Mouse (Mus musculus) neural tube, embryonic 14.5 days (tissue): ENCODE data around the gene Atp8b4. TPM values are rescaled to one million over a fixed set of nuclear protein-coding genes. Genes with fewer than 3 reads are reported as not detected.

Source experiments
- ATAC-seq: fragments of 200-750 bp; cut with Nextera tagmentation; 2 replicates; pipeline ENCODE4 v1.8.0; 2017; ENCODE audit warnings: low read depth, mild to moderate bottlenecking, moderate TSS enrichment, moderate library complexity
- H3K27ac ChIP-seq: fragments of 300-500 bp; sonication (generic); 2 replicates; pipeline ENCODE4 v1.5.1; 2014; ENCODE audit warnings: low read depth, mild to moderate bottlenecking, control low read depth, low read length, moderate library complexity, mixed read lengths
- H3K27me3 ChIP-seq: fragments of 300-500 bp; sonication (generic); 2 replicates; pipeline ENCODE4 v1.6.1; 2014; ENCODE audit warnings: low read length; ENCODE audit not compliant: control insufficient read depth, insufficient read depth
- H3K36me3 ChIP-seq: fragments of 300-500 bp; sonication (generic); 2 replicates; pipeline ENCODE4 v1.6.1; 2014; ENCODE audit warnings: low read length, mixed read lengths; ENCODE audit not compliant: control insufficient read depth, insufficient read depth
- H3K4me1 ChIP-seq: fragments of 300-500 bp; sonication (generic); 2 replicates; pipeline ENCODE4 v1.6.1; 2014; ENCODE audit warnings: low read length; ENCODE audit not compliant: control insufficient read depth, insufficient read depth
- H3K4me2 ChIP-seq: fragments of 300-500 bp; sonication (generic); 2 replicates; pipeline ENCODE4 v1.6.1; 2014; ENCODE audit warnings: mild to moderate bottlenecking, low read depth, low read length, control low read depth
- H3K4me3 ChIP-seq: fragments of 300-500 bp; sonication (generic); 2 replicates; pipeline ENCODE4 v1.5.1; 2014; ENCODE audit warnings: low read depth, low read length, control low read depth, mixed read lengths
- H3K9ac ChIP-seq: fragments of 300-500 bp; sonication (generic); replicated peaks from 2 replicates; pipeline ENCODE4 v1.6.1; 2014; ENCODE audit warnings: low read depth, mild to moderate bottlenecking, control low read depth, low read length, mixed read lengths
- H3K9me3 ChIP-seq: fragments of 300-500 bp; sonication (generic); 2 replicates; pipeline ENCODE4 v1.6.1; 2016; ENCODE audit warnings: low read length; ENCODE audit not compliant: control insufficient read depth
- whole genome bisulfite sequencing: fragments of 180-500 bp; shearing (Covaris S2); extraction: QIAGEN DNeasy Blood & Tissue Kit; methylation state at CpG from one replicate; pipeline ENCODE4 v1.1.7; 2014; 5-methylcytosine and 5-hydroxymethylcytosine counted together
- polyA plus RNA-seq: library from polyadenylated mRNA; unstranded; fragments of >200 nt; fragmentation: Nextera tagmentation; extraction: Ambion mirVana; gene quantifications from 2 replicates; pipeline ENCODE4 v1.2.1, GENCODE M21; 2014

Atp8b4 gene
- polyA plus RNA-seq, 1 experiment from 2014 or later: 0.03 TPM

- H3K36me3 ChIP-seq: no peaks in the 10 kb centered on the region
- H3K27me3 ChIP-seq: no peaks in the 10 kb centered on the region
- no peak for ATAC-seq
- no peaks in the 10 kb centered on the region for H3K4me1 ChIP-seq
- no peak overlapping the region for H3K9ac ChIP-seq
- H3K9me3 ChIP-seq: no peaks in the 10 kb centered on the region
- no peak overlapping the region for H3K4me3 ChIP-seq
- no peak overlapping the region for H3K27ac ChIP-seq
- H3K4me2 ChIP-seq: no peak overlapping the region
- WGBS: 44% methylated on average over 1 of the region's 1 CpGs
Measured at GRCm38 (mm10) chr2:126311056-126311455, 189.4 kb downstream of the Atp8b4 start.

GRCm38 (mm10) chr2:126309994-126310393, 190.5 kb downstream of the Atp8b4 start:
- Histone ChIP-seq H3K27me3 (no peaks in the 10 kb centered on the region), H3K27ac (no peak overlapping the region), H3K4me1 (no peaks in the 10 kb centered on the region), H3K4me2 (no peak overlapping the region), H3K36me3 (no peaks in the 10 kb centered on the region), H3K4me3 (no peak overlapping the region), H3K9ac (no peak overlapping the region), H3K9me3 (no peaks in the 10 kb centered on the region)
- 83% methylated on average over 4 of the region's 4 CpGs for WGBS
- ATAC-seq: no peak

GRCm38 (mm10) chr2:126304621-126305020, 195.9 kb downstream of the Atp8b4 start:
- no peaks in the 10 kb centered on the region for H3K9me3 ChIP-seq
- no peak overlapping the region for H3K4me3 ChIP-seq
- ATAC-seq: no peak
- 85% methylated on average over 5 of the region's 5 CpGs for WGBS
- no peak overlapping the region for H3K9ac ChIP-seq
- no peaks in the 10 kb centered on the region for H3K27me3 ChIP-seq
- H3K4me1 ChIP-seq: no peaks in the 10 kb centered on the region
- H3K27ac ChIP-seq: no peak overlapping the region
- no peak overlapping the region for H3K4me2 ChIP-seq
- no peaks in the 10 kb centered on the region for H3K36me3 ChIP-seq

GRCm38 (mm10) chr2:126303226-126303625, 197.2 kb downstream of the Atp8b4 start:
- H3K27ac ChIP-seq: no peak overlapping the region
- H3K4me1 ChIP-seq: no peaks in the 10 kb centered on the region
- H3K4me2 ChIP-seq: no peak overlapping the region
- ATAC-seq: no peak
- H3K27me3 ChIP-seq: no peaks in the 10 kb centered on the region
- no peak overlapping the region for H3K4me3 ChIP-seq
- no peak overlapping the region for H3K9ac ChIP-seq
- WGBS: 45% methylated on average over 3 of the region's 3 CpGs
- H3K9me3 ChIP-seq: no peaks in the 10 kb centered on the region
- H3K36me3 ChIP-seq: no peaks in the 10 kb centered on the region

- Histone ChIP-seq H3K9ac (no peak overlapping the region), H3K4me2 (no peak overlapping the region), H3K4me1 (no peaks in the 10 kb centered on the region), H3K36me3 (no peaks in the 10 kb centered on the region), H3K4me3 (no peak overlapping the region), H3K27me3 (no peaks in the 10 kb centered on the region), H3K27ac (no peak overlapping the region), H3K9me3 (no peaks in the 10 kb centered on the region)
- ATAC-seq: no peak
- WGBS: 66% methylated on average over 3 of the region's 3 CpGs
Measured at GRCm38 (mm10) chr2:126302381-126302780, 198.1 kb downstream of the Atp8b4 start.

GRCm38 (mm10) chr2:126290702-126291101, 209.8 kb downstream of the Atp8b4 start:
- H3K4me2 ChIP-seq: no peak overlapping the region
- WGBS: 80% methylated on average over 7 of the region's 7 CpGs
- H3K4me1 ChIP-seq: no peaks in the 10 kb centered on the region
- H3K9me3 ChIP-seq: no peaks in the 10 kb centered on the region
- no peaks in the 10 kb centered on the region for H3K27me3 ChIP-seq
- no peak overlapping the region for H3K9ac ChIP-seq
- no peak overlapping the region for H3K27ac ChIP-seq
- no peak for ATAC-seq
- no peak overlapping the region for H3K4me3 ChIP-seq
- H3K36me3 ChIP-seq: no peaks in the 10 kb centered on the region

- no peak overlapping the region for H3K4me3 ChIP-seq
- no peaks in the 10 kb centered on the region for H3K9me3 ChIP-seq
- no peak overlapping the region for H3K27ac ChIP-seq
- no peaks in the 10 kb centered on the region for H3K4me1 ChIP-seq
- no peak for ATAC-seq
- no peaks in the 10 kb centered on the region for H3K36me3 ChIP-seq
- WGBS: 96% methylated on average over 5 of the region's 5 CpGs
- H3K9ac ChIP-seq: no peak overlapping the region
- no peak overlapping the region for H3K4me2 ChIP-seq
- H3K27me3 ChIP-seq: no peaks in the 10 kb centered on the region
Measured at GRCm38 (mm10) chr2:126287942-126288341, 212.5 kb downstream of the Atp8b4 start.

GRCm38 (mm10) chr2:126286420-126286819, 214.1 kb downstream of the Atp8b4 start:
- Histone ChIP-seq H3K4me2 (no peak overlapping the region), H3K36me3 (no peaks in the 10 kb centered on the region), H3K27ac (no peak overlapping the region), H3K4me3 (no peak overlapping the region), H3K27me3 (no peaks in the 10 kb centered on the region), H3K9ac (no peak overlapping the region), H3K9me3 (no peaks in the 10 kb centered on the region), H3K4me1 (no peaks in the 10 kb centered on the region)
- no peak for ATAC-seq
- WGBS: 82% methylated on average over 7 of the region's 7 CpGs

- Histone ChIP-seq H3K9ac (no peak overlapping the region), H3K4me2 (no peak overlapping the region), H3K36me3 (no peaks in the 10 kb centered on the region), H3K9me3 (no peaks in the 10 kb centered on the region), H3K4me1 (no peaks in the 10 kb centered on the region), H3K27me3 (no peaks in the 10 kb centered on the region), H3K27ac (no peak overlapping the region), H3K4me3 (no peak overlapping the region)
- 88% methylated on average over 6 of the region's 6 CpGs for WGBS
- ATAC-seq: no peak
Measured at GRCm38 (mm10) chr2:126284071-126284470, 216.4 kb downstream of the Atp8b4 start.

- H3K27ac ChIP-seq: no peak overlapping the region
- no peak for ATAC-seq
- no peak overlapping the region for H3K4me2 ChIP-seq
- no peaks in the 10 kb centered on the region for H3K9me3 ChIP-seq
- no peaks in the 10 kb centered on the region for H3K27me3 ChIP-seq
- no peaks in the 10 kb centered on the region for H3K4me1 ChIP-seq
- H3K36me3 ChIP-seq: no peaks in the 10 kb centered on the region
- H3K9ac ChIP-seq: no peak overlapping the region
- H3K4me3 ChIP-seq: no peak overlapping the region
- 79% methylated on average over 3 of the region's 3 CpGs for WGBS
Measured at GRCm38 (mm10) chr2:126283086-126283485, 217.4 kb downstream of the Atp8b4 start.
